Mouse (Mus musculus) retina, adult 2 months (tissue): ENCODE results near the gene Ripk1.

Experiments used
- DNase-seq: peaks from one replicate; pipeline ENCODE4 v3.0.0-alpha.2; 2012; ENCODE audit warnings: low read depth, low spot score

The Ripk1 gene

GRCm38 (mm10) chr13:34002058-34003006 lies at the start of gene Ripk1, which contains the start of gene Serpinb6a:
TSS of gene Ripk1 (plus strand) at chr13:34002363.
TSS of gene Serpinb6a (minus strand) at chr13:34002794.
- peak; percentile 62 for DNase-seq

- DNase-seq: no peak
These were observed 49.2 kb upstream of the Ripk1 start for GRCm38 (mm10) chr13:33952947-33953346.

- no peak for DNase-seq
These were observed 45.4 kb upstream of the Ripk1 start for GRCm38 (mm10) chr13:33956571-33957421.

- no peak for DNase-seq
These were observed 42.4 kb upstream of the Ripk1 start for GRCm38 (mm10) chr13:33959771-33960170.

- DNase-seq: peak; percentile 70
These were observed 37.7 kb upstream of the Ripk1 start, which contains the start of gene Nqo2 for GRCm38 (mm10) chr13:33964206-33965046. TSS of gene Nqo2 (plus strand) at chr13:33964687.

- no peak for DNase-seq
These were observed 36.8 kb upstream of the Ripk1 start for GRCm38 (mm10) chr13:33965056-33966024.

GRCm38 (mm10) chr13:33966025-33966412 lies 36.1 kb upstream of the Ripk1 start:
- DNase-seq: no peak

GRCm38 (mm10) chr13:33966574-33966973 lies 35.6 kb upstream of the Ripk1 start:
- no peak for DNase-seq

GRCm38 (mm10) chr13:33989625-33990024 lies 12.5 kb upstream of the Ripk1 start:
- no peak for DNase-seq

- peak; percentile 55 for DNase-seq
These were observed 7.0 kb upstream of the Ripk1 start for GRCm38 (mm10) chr13:33995197-33995596.

GRCm38 (mm10) chr13:34003058-34003457 lies 895 bp downstream of the Ripk1 start:
- no peak for DNase-seq

- DNase-seq: no peak
These were observed 5.1 kb downstream of the Ripk1 start for GRCm38 (mm10) chr13:34007234-34007633.

- no peak for DNase-seq
These were observed 14.9 kb downstream of the Ripk1 start for GRCm38 (mm10) chr13:34016927-34017569.

- no peak for DNase-seq
These were observed 16.4 kb downstream of the Ripk1 start for GRCm38 (mm10) chr13:34018521-34018920.

- DNase-seq: no peak
These were observed 19.8 kb downstream of the Ripk1 start for GRCm38 (mm10) chr13:34021998-34022397.

- DNase-seq: no peak
These were observed 29.9 kb downstream of the Ripk1 start for GRCm38 (mm10) chr13:34032041-34032440.

- DNase-seq: no peak
These were observed 33.3 kb downstream of the Ripk1 start for GRCm38 (mm10) chr13:34035424-34035823.

GRCm38 (mm10) chr13:34036726-34037125 lies 34.6 kb downstream of the Ripk1 start:
- DNase-seq: no peak
